Mouse (Mus musculus) naive thymus-derived CD4-positive, alpha-beta T cell, adult 2 months (primary cell): Measurements from ENCODE around the gene Lce1h.

ENCODE experiments used
- DNase-seq: peaks from one replicate; pipeline ENCODE4 v3.0.0-alpha.2; 2011; ENCODE audit warnings: low read depth

Gene Lce1h

GRCm38 (mm10) chr3:92764965-92765364 lies at the start of gene Lce1h:
Lce1h (minus strand) TSS chr3:92765065.
- DNase-seq = no peak

- no peak for DNase-seq
Observed at GRCm38 (mm10) chr3:92807791-92808190, 42.9 kb upstream of the Lce1h start, which contains the start of gene Lce1k. Lce1k (minus strand) TSS chr3:92807891.

GRCm38 (mm10) chr3:92790414-92790813 lies 25.5 kb upstream of the Lce1h start, which contains the start of gene Lce1j:
Lce1j (minus strand) TSS chr3:92790514.
- no peak for DNase-seq

GRCm38 (mm10) chr3:92778799-92779198 lies 13.9 kb upstream of the Lce1h start, which contains the start of gene Lce1i:
Lce1i (minus strand) TSS chr3:92778899.
- DNase-seq = no peak

- DNase-seq = no peak
Observed at GRCm38 (mm10) chr3:92771573-92771972, 6.7 kb upstream of the Lce1h start.

GRCm38 (mm10) chr3:92753197-92753596 lies 11.7 kb downstream of the Lce1h start:
- DNase-seq = no peak

- DNase-seq = no peak
Observed at GRCm38 (mm10) chr3:92752238-92752637, 12.6 kb downstream of the Lce1h start, which contains the start of gene Lce1g. Lce1g (minus strand) TSS chr3:92752338.

GRCm38 (mm10) chr3:92738996-92739395 lies 25.9 kb downstream of the Lce1h start, which contains the start of gene Gm38119:
Gm38119 (minus strand) TSS chr3:92739096.
- DNase-seq = no peak

- no peak for DNase-seq
Observed at GRCm38 (mm10) chr3:92722631-92723030, 42.2 kb downstream of the Lce1h start.

GRCm38 (mm10) chr3:92720250-92720649 lies 44.6 kb downstream of the Lce1h start, which contains the start of gene Lce1f:
Lce1f (minus strand) TSS chr3:92720350.
- DNase-seq = no peak

GRCm38 (mm10) chr3:92715122-92715521 lies 49.7 kb downstream of the Lce1h start:
- no peak for DNase-seq
